Mouse (Mus musculus) midbrain, postnatal 0 days (tissue): ENCODE data around the gene Oprd1. TPM values are rescaled to one million over a fixed set of nuclear protein-coding genes. Genes with fewer than 3 reads are reported as not detected.

ENCODE experiments used
- ATAC-seq: fragments of 200-750 bp; cut with Nextera tagmentation; 2 replicates; pipeline ENCODE4 v1.8.0; 2017; ENCODE audit warnings: moderate number of reproducible peaks, mild to moderate bottlenecking, moderate TSS enrichment, moderate library complexity; ENCODE audit not compliant: low FRiP score
- DNase-seq: peaks from one replicate; pipeline ENCODE4 v3.0.0-alpha.2; 2015; ENCODE audit warnings: low spot score
- H3K27ac ChIP-seq: fragments of 300-500 bp; sonication (generic); 2 replicates; pipeline ENCODE4 v1.5.1; 2014; ENCODE audit warnings: low read depth, mild to moderate bottlenecking, low read length, mixed read lengths
- H3K27me3 ChIP-seq: fragments of 300-500 bp; sonication (generic); 2 replicates; pipeline ENCODE4 v1.6.1; 2014; ENCODE audit warnings: low read length, control low read depth, mixed read lengths; ENCODE audit not compliant: insufficient read depth
- H3K36me3 ChIP-seq: fragments of 300-500 bp; sonication (generic); 2 replicates; pipeline ENCODE4 v1.6.1; 2014; ENCODE audit warnings: low read length, control low read depth, mixed read lengths; ENCODE audit not compliant: insufficient read depth
- H3K4me1 ChIP-seq: fragments of 300-500 bp; sonication (generic); 2 replicates; pipeline ENCODE4 v1.6.1; 2014; ENCODE audit warnings: mild to moderate bottlenecking, control low read depth, antibody characterized with exemption, low read length, mixed read lengths; ENCODE audit not compliant: insufficient read depth
- H3K4me2 ChIP-seq: fragments of 300-500 bp; sonication (generic); 2 replicates; pipeline ENCODE4 v1.6.1; 2014; ENCODE audit warnings: low read depth, mild to moderate bottlenecking, low read length, mixed read lengths; ENCODE audit not compliant: poor library complexity, severe bottlenecking
- H3K4me3 ChIP-seq: fragments of 300-500 bp; sonication (generic); 2 replicates; pipeline ENCODE4 v1.5.1; 2014; ENCODE audit warnings: low read depth, mild to moderate bottlenecking, low read length, moderate library complexity
- H3K9ac ChIP-seq: fragments of 300-500 bp; sonication (generic); replicated peaks from 2 replicates; pipeline ENCODE4 v1.6.1; 2014; ENCODE audit warnings: mild to moderate bottlenecking, low read length, moderate library complexity, mixed read lengths; ENCODE audit not compliant: poor library complexity, severe bottlenecking
- H3K9me3 ChIP-seq: fragments of 300-500 bp; sonication (generic); 2 replicates; pipeline ENCODE4 v1.6.1; 2016; ENCODE audit warnings: low read length, control low read depth
- CTCF ChIP-seq: IDR thresholded peaks from 2 replicates; pipeline ENCODE4 v1.5.1; 2016; ENCODE audit warnings: antibody characterized with exemption, mild to moderate bottlenecking
- WGBS: fragments of 180-500 bp; shearing (Covaris S2); extraction: QIAGEN DNeasy Blood & Tissue Kit; methylation state at CpG from one replicate; pipeline ENCODE4 v1.1.7; 2014; 5-methylcytosine and 5-hydroxymethylcytosine counted together
- polyA plus RNA-seq: library from polyadenylated mRNA; unstranded; fragments of >200 nt; fragmentation: Nextera tagmentation; extraction: Ambion mirVana; gene quantifications from 2 replicates; pipeline ENCODE4 v1.2.1, GENCODE M21; 2015
- total RNA-seq: library from RNA; depleted of rRNA; stranded (reverse); fragments of >200 nt; gene quantifications from 2 replicates; pipeline ENCODE4 v1.2.3, GENCODE M21; 2014

Gene Oprd1
- total and polyA plus RNA-seq, 2 experiments from 2014 or later = 0.65 to 2.6 TPM

DNA sequence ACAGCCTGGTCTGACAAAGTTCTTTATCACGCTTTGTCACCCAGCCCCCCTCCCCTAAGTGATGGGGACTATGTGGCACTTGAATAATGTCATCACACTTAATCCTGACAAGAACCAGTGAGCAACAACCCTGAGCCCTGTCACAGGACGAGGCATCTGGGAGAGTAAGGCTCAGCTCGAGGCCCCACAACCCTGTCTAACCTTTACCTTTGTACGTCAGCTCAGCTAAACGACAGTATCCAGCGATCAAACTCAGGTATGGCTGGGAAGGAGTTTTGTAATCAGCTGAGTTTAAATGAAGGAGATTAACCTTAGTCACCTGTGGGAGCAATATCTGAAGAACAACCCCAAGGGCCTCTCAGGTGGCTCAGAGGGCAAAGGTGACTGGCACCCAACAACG is 12.0 kb downstream of the Oprd1 start:
- H3K36me3 ChIP-seq = no peaks in the 10 kb centered on the region
- no peaks in the 10 kb centered on the region for H3K9me3 ChIP-seq
- no peak for TF ChIP-seq CTCF
- H3K4me3 ChIP-seq = no peak overlapping the region
- no peak overlapping the region for H3K4me2 ChIP-seq
- H3K27me3 ChIP-seq = no peaks in the 10 kb centered on the region
- H3K9ac ChIP-seq = no peak overlapping the region
- no peak for ATAC-seq
- no peak overlapping the region for H3K27ac ChIP-seq
- no peaks in the 10 kb centered on the region for H3K4me1 ChIP-seq
- no peak for DNase-seq
- 79% methylated on average over 7 of the region's 7 CpGs for WGBS

DNA sequence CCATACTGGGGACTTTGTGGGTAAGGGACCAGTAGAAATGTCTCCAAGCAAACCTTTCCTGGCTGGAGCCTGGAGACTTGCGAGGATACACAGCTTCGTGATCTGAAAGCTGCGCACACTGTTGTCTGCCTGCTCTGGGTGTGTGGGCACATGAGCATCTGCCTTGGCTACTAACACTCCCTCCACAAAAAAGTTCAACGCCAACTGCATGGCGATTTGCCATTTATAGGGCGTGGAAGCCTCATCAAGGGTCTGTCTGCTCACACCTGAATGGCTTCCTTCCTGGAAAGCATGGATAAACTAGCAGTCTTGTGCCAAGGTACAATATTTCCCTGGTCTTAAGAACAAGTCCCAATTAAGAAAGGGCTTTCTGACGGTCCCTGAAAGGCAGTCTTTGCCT is 12.5 kb downstream of the Oprd1 start:
- Histone ChIP-seq H3K4me3 (no peak overlapping the region), H3K9me3 (no peaks in the 10 kb centered on the region), H3K4me2 (no peak overlapping the region), H3K27ac (no peak overlapping the region), H3K9ac (no peak overlapping the region), H3K27me3 (no peaks in the 10 kb centered on the region), H3K4me1 (no peaks in the 10 kb centered on the region), H3K36me3 (no peaks in the 10 kb centered on the region)
- no peak for ATAC-seq
- no peak for TF ChIP-seq CTCF
- WGBS = 91% methylated on average over 7 of the region's 7 CpGs
- DNase-seq = no peak

DNA sequence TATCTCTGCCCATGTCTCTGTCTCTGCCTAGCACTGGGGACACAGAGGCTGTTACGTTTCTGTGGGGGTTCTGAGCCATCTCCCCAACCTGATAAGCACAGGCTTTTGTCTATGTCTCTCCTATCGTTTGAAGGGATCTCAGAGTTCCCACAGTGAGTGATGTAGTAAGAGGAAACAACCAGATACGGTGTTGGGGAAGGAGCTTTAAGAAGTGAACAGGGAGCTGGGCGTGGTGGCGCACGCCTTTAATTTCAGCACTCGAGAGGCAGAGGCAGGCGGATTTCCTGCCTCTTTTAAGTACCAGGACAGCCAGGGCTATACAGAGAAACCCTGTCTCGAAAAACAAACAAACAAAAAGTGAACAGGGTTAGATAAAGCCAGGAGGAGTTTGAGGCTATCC is 13.2 kb downstream of the Oprd1 start:
- H3K4me1 ChIP-seq = no peaks in the 10 kb centered on the region
- no peak for TF ChIP-seq CTCF
- no peak overlapping the region for H3K4me3 ChIP-seq
- DNase-seq (no peak), ATAC-seq (no peak)
- H3K9ac ChIP-seq = no peak overlapping the region
- no peak overlapping the region for H3K27ac ChIP-seq
- WGBS = 84% methylated on average over 9 of the region's 9 CpGs
- H3K4me2 ChIP-seq = no peak overlapping the region
- no peaks in the 10 kb centered on the region for H3K36me3 ChIP-seq
- H3K27me3 ChIP-seq = no peaks in the 10 kb centered on the region
- no peaks in the 10 kb centered on the region for H3K9me3 ChIP-seq

DNA sequence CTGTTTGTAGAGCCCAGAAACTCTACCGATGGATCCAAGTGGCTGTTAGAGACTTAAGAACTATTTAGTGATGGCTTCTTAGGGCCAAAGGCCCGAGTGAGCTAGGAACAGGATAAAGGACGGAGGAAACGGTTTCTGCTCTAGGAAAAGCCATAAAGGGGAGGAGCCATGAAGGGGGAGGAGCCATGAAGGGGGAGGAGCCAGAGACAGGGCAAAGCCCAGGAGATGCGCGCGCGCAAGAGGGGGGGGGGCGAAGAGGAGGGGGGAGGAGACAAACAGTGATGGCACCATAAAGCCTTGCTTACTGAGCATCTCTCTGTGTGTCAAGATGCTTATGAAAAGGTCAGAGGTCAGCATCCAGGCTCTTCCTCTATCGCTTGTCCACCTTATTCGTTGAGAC is 13.6 kb downstream of the Oprd1 start:
- no peak for TF ChIP-seq CTCF
- H3K27ac ChIP-seq = no peak overlapping the region
- H3K27me3 ChIP-seq = no peaks in the 10 kb centered on the region
- H3K4me1 ChIP-seq = no peaks in the 10 kb centered on the region
- H3K4me3 ChIP-seq = no peak overlapping the region
- 85% methylated on average over 11 of the region's 11 CpGs for WGBS
- H3K9ac ChIP-seq = no peak overlapping the region
- H3K4me2 ChIP-seq = no peak overlapping the region
- no peaks in the 10 kb centered on the region for H3K9me3 ChIP-seq
- H3K36me3 ChIP-seq = no peaks in the 10 kb centered on the region
- DNase-seq = no peak
- ATAC-seq = no peak

DNA sequence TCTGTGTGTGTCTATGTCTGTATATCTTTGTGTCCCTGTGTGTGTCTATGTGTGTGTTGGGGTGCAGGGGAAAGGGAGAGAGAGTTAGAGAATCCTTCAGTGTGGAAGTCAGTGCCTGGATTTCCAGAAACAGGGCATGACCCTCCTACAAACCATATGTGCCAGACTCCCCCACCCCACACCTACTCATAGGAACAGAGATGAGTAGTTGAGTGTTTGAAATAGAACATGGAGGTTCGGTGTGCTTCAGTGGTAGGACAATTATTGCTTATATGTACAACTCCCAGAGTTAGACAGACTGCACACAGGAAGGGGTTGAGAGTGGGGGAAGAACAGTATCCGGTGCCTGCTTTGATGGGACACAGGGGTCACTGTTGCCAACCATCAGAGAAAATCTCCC is 14.2 kb downstream of the Oprd1 start:
- Histone ChIP-seq H3K9ac (no peak overlapping the region), H3K4me2 (no peak overlapping the region), H3K36me3 (no peaks in the 10 kb centered on the region), H3K27ac (no peak overlapping the region), H3K9me3 (no peaks in the 10 kb centered on the region), H3K27me3 (no peaks in the 10 kb centered on the region), H3K4me3 (no peak overlapping the region), H3K4me1 (no peaks in the 10 kb centered on the region)
- no peak for TF ChIP-seq CTCF
- WGBS = 78% methylated on average over 2 of the region's 2 CpGs
- ATAC-seq (no peak), DNase-seq (no peak)

DNA sequence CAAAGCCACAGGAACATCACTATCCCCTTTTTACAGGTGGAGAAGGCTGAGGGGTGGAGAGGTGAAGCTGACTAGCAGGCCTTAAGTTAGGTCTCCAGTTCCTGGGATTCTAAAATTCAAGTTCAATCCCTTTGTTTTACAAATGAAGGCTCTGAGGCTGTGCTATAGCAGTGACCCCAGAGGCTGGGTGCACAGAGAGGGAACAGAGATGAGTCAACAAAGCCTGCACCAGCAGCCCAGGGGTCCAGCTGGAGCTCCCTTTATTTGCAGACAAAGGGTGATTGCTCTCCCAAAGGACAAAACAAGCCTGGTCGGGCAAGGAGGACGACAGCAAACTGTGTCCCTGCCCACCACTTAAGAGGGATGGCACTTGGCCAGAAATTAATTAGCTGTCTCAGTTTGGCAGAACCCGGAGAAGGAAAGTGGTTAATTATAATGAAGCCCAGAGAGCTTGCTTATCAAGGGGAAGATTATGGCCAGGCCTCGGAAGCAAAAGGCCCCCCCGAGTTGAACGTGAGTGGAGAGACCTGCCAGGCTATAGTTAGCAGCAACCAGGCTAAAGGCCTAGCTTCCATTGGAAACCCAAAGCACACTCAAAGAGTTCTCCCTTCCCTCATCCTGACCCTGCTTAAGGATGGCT is 15.2 kb downstream of the Oprd1 start:
- peak; percentile 73 for DNase-seq
- no peak for TF ChIP-seq CTCF
- Histone ChIP-seq H3K27ac (no peak overlapping the region; the same call in 1 of the 2 replicates), H3K9me3 (no peaks in the 10 kb centered on the region), H3K4me2 (no peak overlapping the region), H3K27me3 (no peaks in the 10 kb centered on the region), H3K4me1 (no peaks in the 10 kb centered on the region), H3K9ac (no peak overlapping the region), H3K4me3 (no peak overlapping the region), H3K36me3 (no peaks in the 10 kb centered on the region)
- ATAC-seq = no peak
- WGBS = 10% methylated on average over 6 of the region's 6 CpGs
